Mouse (Mus musculus) midbrain, embryonic 11.5 days (tissue): ENCODE measurements at regions not wholly inside any gene's neighbourhood (a gene's known extent, or its start where the extent isn't known, plus 50 kb on each side); places are given as distances from the start of the nearest gene placed in this dataset.
A peak's percentile ranks its signal among the peaks of the same experiment; 100 is the strongest.
"Not testable (repeated sequence)": the region's sequence is repeated elsewhere in the genome, so short reads cannot be mapped to it uniquely, and the experiment has no call there.

Experiments
- ATAC-seq: fragments of 200-750 bp; cut with Nextera tagmentation; 2 replicates; pipeline ENCODE4 v1.8.0; 2017; ENCODE audit warnings: moderate TSS enrichment, moderate library complexity; ENCODE audit not compliant: low FRiP score
- DNase-seq: peaks from one replicate; pipeline ENCODE4 v3.0.0; 2015; ENCODE audit warnings: low spot score; ENCODE audit errors: missing footprints
- H3K27ac ChIP-seq: fragments of 300-500 bp; sonication (generic); 2 replicates; pipeline ENCODE4 v1.5.1; 2014; ENCODE audit warnings: low read depth, low read length
- H3K27me3 ChIP-seq: fragments of 300-500 bp; sonication (generic); 2 replicates; pipeline ENCODE4 v1.6.1; 2014; ENCODE audit warnings: mild to moderate bottlenecking, low read length, moderate library complexity, mixed read lengths; ENCODE audit not compliant: control insufficient read depth, insufficient read depth
- H3K36me3 ChIP-seq: fragments of 300-500 bp; sonication (generic); 2 replicates; pipeline ENCODE4 v1.6.1; 2014; ENCODE audit warnings: mild to moderate bottlenecking, low read length, moderate library complexity, mixed read lengths; ENCODE audit not compliant: control insufficient read depth, insufficient read depth
- H3K4me1 ChIP-seq: fragments of 300-500 bp; sonication (generic); 2 replicates; pipeline ENCODE4 v1.6.1; 2014; ENCODE audit warnings: low read length; ENCODE audit not compliant: control insufficient read depth, insufficient read depth
- H3K4me2 ChIP-seq: fragments of 300-500 bp; sonication (generic); 2 replicates; pipeline ENCODE4 v1.6.1; 2014; ENCODE audit warnings: mild to moderate bottlenecking, moderate library complexity
- H3K4me3 ChIP-seq: fragments of 300-500 bp; sonication (generic); 2 replicates; pipeline ENCODE4 v1.5.1; 2014; ENCODE audit warnings: low read depth, low read length
- H3K9ac ChIP-seq: fragments of 300-500 bp; sonication (generic); 2 replicates; pipeline ENCODE4 v1.6.1; 2014; ENCODE audit warnings: low read length
- H3K9me3 ChIP-seq: fragments of 300-500 bp; sonication (generic); 2 replicates; pipeline ENCODE4 v1.6.1; 2016; ENCODE audit warnings: low read length; ENCODE audit not compliant: control insufficient read depth
- WGBS: fragments of 180-500 bp; shearing (Covaris S2); extraction: QIAGEN DNeasy Blood & Tissue Kit; methylation state at CpG from one replicate; pipeline ENCODE4 v1.1.7; 2014; 5-methylcytosine and 5-hydroxymethylcytosine counted together

DNA sequence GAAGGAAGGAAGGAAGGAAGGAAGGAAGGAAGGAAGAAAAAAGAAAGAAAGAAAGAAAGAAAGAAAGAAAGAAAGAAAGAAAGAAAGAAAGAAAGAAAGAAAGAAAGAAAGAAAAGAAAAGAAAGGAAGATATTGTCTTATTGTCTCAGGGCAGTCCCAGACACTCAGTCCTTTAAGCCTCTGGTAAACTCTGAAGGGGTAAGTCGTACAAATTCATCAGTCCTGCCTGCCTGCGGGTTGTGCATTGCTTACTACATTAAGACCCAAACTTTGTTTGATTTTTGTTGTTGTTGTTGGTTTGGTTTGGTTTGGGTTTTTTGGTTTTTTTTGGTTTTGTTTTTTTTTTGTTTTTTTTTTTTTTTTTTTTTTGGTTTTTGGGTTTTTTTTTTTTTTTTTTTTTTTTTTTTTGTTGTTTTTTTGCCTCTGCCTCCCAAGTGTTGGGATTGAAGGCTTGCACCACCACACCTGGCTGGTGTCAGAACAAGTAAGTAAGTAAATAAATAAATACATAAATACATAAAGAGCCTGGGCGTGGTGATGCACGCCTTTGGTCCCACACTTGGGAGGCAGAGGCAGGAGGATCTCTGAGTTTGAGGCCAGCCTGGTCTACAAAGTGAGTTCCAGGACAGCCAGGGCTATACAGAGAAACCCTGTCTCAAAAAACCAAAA is 1365.2 kb downstream of the Zfp704 start:
- H3K27ac ChIP-seq, H3K9ac ChIP-seq, H3K9me3 ChIP-seq, H3K36me3 ChIP-seq, H3K4me3 ChIP-seq, H3K4me2 ChIP-seq, ATAC-seq, H3K27me3 ChIP-seq, H3K4me1 ChIP-seq: not testable (repeated sequence)
- WGBS: 90% methylated on average over 4 of the region's 4 CpGs
- DNase-seq: peak; percentile 95

DNA sequence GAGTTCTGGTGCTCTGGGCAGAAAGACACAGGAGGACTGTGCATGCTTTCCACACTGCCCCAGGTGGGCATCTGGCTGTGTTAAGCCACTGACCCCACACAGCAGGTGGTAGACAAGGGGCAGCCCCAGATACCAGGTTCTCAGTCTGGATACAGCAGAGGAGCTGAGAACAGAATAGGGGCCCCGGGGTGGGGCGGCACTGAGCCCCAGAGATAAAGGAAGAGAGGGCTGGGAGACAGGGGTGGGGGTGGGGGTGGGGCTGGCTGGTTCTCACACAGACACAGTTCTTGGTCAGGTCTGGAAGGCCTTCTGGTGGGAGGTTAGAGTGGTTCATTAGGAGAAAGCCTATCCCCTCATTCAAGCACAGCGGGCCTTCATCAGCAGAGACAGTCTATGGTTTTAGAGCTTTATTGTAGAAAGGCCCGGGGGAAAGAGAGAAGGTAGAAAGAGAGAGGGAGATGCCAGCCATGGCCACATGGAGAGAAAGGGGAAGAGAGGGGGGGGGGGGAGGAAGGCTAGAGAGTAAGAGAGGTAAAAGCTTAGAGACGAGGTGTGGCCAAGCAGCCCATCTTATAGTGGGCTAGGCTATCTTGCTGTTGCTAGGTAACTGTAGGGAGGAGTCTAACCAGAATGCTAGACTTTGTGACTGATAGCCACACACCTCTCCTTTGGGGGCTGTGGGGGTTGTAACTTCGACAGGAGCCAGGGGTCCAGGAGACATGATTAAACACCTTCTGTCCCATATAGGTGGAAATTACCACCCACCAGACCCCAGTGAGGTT is 1403.1 kb downstream of the Zfp704 start:
- Histone ChIP-seq H3K36me3 (no peaks in the 10 kb centered on the region), H3K27me3 (no peaks in the 10 kb centered on the region), H3K4me2 (no peak overlapping the region), H3K9ac (no peak overlapping the region), H3K27ac (no peak overlapping the region), H3K9me3 (no peaks in the 10 kb centered on the region), H3K4me3 (no peak overlapping the region), H3K4me1 (no peaks in the 10 kb centered on the region)
- DNase-seq (no peak), ATAC-seq (peak; percentile 48; the same call in 1 of the 2 replicates)
- WGBS: 75% methylated on average over 6 of the region's 6 CpGs

DNA sequence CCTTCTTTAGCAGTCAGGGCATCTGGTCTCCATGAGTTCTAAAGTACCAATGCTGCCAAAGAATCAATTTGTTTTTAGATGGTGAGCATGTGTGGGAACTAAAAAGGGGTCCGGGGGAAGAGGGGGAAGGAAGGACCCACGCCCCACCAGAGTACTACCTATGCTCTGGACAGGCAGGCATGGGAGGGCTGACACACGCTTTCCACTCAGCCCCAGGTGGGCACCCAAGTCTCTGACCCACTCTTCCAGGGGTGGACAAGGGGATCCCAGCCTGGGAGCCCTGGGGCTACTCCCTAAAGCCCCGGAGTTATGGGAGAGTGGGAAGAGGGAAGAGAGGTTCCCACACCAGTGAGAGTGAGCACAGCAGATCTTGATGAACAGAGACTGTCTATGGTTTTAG is 1446.9 kb downstream of the Zfp704 start:
- no peaks in the 10 kb centered on the region for H3K27me3 ChIP-seq
- H3K9me3 ChIP-seq: no peaks in the 10 kb centered on the region
- WGBS: 84% methylated on average over 4 of the region's 4 CpGs
- H3K27ac ChIP-seq: no peak overlapping the region
- no peaks in the 10 kb centered on the region for H3K4me1 ChIP-seq
- no peaks in the 10 kb centered on the region for H3K36me3 ChIP-seq
- DNase-seq: no peak
- H3K4me2 ChIP-seq: no peak overlapping the region
- H3K9ac ChIP-seq: no peak overlapping the region
- H3K4me3 ChIP-seq: no peak overlapping the region
- ATAC-seq: no peak

DNA sequence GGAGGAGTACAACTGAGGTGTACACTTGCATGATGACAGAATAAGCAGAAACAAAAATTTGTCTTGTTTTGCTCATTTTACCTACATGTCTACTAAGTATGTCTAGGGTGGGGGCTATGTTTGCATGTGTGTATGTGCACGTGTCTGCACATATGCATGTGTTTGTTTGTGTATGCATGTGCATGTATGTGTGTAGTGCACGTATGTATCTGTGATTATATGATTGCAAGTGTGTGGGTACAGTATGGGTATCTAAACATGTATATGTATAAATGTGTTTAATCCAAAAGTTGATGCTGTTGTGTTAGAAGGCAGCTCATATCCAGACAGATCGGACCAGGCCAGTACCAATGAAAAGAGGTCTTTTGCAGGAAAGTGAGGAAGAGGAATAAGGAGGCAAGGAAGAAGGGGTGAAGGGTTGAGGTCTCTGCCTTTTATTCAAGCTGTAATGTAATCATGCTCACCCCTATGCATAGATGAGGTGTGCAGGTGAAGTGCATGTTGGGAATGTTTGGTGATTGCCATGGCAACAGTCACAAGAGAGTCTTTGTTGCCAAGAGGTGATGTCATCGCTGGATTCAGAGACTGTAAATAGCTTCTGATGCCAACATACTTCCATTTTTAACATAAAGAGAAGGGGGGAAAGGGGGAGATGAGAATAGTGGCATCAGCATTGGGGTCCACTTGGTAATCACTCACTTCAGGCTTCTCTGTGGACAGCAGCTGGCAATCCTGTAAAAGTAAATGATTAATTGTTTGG is 1447.7 kb downstream of the Zfp704 start:
- no peaks in the 10 kb centered on the region for H3K36me3 ChIP-seq
- no peaks in the 10 kb centered on the region for H3K4me1 ChIP-seq
- WGBS: 87% methylated on average over 4 of the region's 4 CpGs
- H3K4me2 ChIP-seq: no peak overlapping the region
- no peak overlapping the region for H3K9ac ChIP-seq
- ATAC-seq: peak; percentile 46
- DNase-seq: no peak
- H3K27ac ChIP-seq: no peak overlapping the region
- no peaks in the 10 kb centered on the region for H3K9me3 ChIP-seq
- no peak overlapping the region for H3K4me3 ChIP-seq
- H3K27me3 ChIP-seq: no peaks in the 10 kb centered on the region

DNA sequence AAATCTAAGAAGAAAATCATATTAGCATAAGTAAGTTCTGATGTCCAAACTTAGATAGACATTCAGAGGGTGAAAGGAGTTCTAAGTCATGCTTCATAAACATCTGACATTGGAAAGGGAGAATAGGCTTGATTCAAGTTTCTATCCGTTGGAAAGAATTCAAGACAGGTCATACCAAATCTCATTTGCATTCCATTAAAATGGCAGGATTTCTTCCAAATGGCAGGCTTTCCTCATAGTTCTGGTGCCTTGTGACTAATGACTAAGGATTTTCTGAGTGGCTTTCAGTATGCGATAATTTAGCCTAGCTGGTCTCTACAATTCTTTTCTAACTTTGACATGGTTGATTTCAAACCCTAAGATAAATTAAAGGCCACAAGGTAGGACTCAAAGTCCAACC is 1466.9 kb downstream of the Zfp704 start:
- H3K27ac ChIP-seq: no peak overlapping the region
- no peak overlapping the region for H3K4me3 ChIP-seq
- no peaks in the 10 kb centered on the region; the same call in 1 of the 2 replicates for H3K9me3 ChIP-seq
- ATAC-seq (no peak), DNase-seq (no peak)
- no peaks in the 10 kb centered on the region for H3K36me3 ChIP-seq
- H3K4me1 ChIP-seq: no peaks in the 10 kb centered on the region
- 85% methylated on average over 2 of the region's 2 CpGs for WGBS
- no peak overlapping the region for H3K9ac ChIP-seq
- no peak overlapping the region for H3K4me2 ChIP-seq
- H3K27me3 ChIP-seq: no peaks in the 10 kb centered on the region

DNA sequence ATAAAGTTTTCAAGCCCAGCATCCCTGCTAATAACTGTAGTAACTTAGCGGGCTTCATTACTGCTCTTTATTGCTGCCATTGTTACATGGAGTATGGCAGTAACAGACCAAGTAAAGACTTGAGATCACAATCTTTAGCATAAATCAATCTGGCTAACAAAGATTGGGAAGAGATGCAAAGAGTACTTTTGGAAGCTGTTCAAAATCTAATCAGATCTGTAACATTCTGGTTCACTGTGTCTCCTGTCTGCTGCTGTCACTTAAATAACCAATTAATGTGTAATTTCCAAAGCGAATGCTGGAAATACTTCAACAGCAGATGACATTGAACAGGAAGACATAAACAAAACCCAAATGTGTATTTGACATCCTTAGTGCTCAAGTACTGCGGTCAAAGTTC is 1467.7 kb downstream of the Zfp704 start:
- WGBS: 90% methylated on average over 3 of the region's 3 CpGs
- H3K4me2 ChIP-seq: no peak overlapping the region
- no peaks in the 10 kb centered on the region; the same call in 1 of the 2 replicates for H3K9me3 ChIP-seq
- H3K4me1 ChIP-seq: no peaks in the 10 kb centered on the region
- H3K36me3 ChIP-seq: no peaks in the 10 kb centered on the region
- no peak for ATAC-seq
- H3K27me3 ChIP-seq: no peaks in the 10 kb centered on the region
- DNase-seq: no peak
- no peak overlapping the region for H3K4me3 ChIP-seq
- no peak overlapping the region for H3K27ac ChIP-seq
- H3K9ac ChIP-seq: no peak overlapping the region

DNA sequence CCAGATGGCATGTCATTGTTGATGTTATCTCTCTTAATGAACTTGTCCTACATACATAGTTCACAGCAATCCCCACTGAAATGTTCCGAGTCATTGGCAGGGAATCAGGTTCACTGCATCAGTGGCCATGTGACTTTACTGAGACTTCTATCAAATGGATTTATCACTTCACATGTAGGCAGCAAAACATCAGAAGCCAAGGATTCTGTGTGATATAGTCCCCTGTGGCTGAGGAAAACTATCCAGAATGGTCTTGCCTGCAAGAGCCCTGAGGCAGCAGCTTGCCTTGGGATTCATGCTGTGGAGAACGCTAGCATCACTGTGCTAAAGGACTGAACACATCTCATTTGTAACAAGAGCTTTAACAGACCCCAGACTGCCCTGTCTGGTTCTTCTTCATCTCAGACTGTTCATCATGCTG is 1468.2 kb downstream of the Zfp704 start:
- 78% methylated on average over 2 of the region's 2 CpGs for WGBS
- H3K27me3 ChIP-seq: no peaks in the 10 kb centered on the region
- H3K36me3 ChIP-seq: no peaks in the 10 kb centered on the region
- no peak for ATAC-seq
- no peaks in the 10 kb centered on the region for H3K4me1 ChIP-seq
- no peak overlapping the region for H3K9ac ChIP-seq
- DNase-seq: no peak
- no peak overlapping the region for H3K4me3 ChIP-seq
- no peaks in the 10 kb centered on the region; the same call in 1 of the 2 replicates for H3K9me3 ChIP-seq
- no peak overlapping the region for H3K27ac ChIP-seq
- no peak overlapping the region for H3K4me2 ChIP-seq

DNA sequence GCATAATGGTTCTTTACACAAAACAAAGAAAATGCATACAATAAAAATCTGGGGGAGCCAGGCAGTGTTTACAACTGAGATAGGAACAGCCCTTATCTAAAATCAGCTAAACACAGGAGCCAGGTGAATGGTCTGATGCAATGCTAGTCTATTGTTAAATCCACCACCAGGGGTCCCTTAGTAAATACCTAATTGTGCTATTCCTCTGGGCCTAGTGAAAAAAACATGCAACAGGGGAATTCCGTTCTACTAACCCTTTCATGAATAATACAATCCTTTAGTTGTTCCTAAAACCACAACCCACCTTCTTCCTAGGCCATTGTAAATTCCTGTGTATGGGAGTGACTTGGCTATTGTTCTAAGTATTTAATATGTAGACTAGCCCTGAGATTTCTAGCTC is 1486.2 kb downstream of the Zfp704 start:
- H3K4me3 ChIP-seq, H3K4me2 ChIP-seq, H3K36me3 ChIP-seq, H3K27ac ChIP-seq, DNase-seq, H3K9me3 ChIP-seq, H3K4me1 ChIP-seq, ATAC-seq, H3K27me3 ChIP-seq, H3K9ac ChIP-seq: not testable (repeated sequence)
- WGBS: 58% methylated on average over 1 of the region's 1 CpGs

DNA sequence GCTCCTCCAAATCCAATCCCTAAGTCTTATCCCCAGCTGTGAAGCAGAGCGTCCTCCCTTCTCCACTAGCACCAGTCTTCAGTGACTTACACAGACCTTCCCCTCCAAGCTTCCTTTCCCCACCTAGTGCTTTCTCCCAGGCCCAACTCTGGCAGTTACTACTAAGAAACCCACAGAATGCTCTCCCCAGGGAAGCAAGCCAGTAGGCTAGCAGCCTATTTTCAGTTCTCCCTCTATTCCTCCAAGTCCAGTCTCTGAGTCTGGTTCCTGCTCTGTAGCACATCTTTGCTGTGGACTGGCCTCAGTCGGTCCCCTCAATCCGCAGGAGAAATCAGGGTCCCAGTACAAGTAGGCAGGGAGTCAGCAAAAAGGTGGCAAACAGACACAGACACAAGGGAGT is 1486.7 kb downstream of the Zfp704 start:
- Histone ChIP-seq H3K27ac (no peak overlapping the region), H3K4me1 (no peaks in the 10 kb centered on the region), H3K27me3 (no peaks in the 10 kb centered on the region), H3K4me2 (no peak overlapping the region), H3K36me3 (no peaks in the 10 kb centered on the region), H3K9ac (no peak overlapping the region), H3K9me3 (no peaks in the 10 kb centered on the region), H3K4me3 (no peak overlapping the region)
- no peak for ATAC-seq
- WGBS: 59% methylated on average over 3 of the region's 3 CpGs
- DNase-seq: no peak
